ENCODE assay signal across 8 mouse cellular contexts in the genomic region with DNA sequence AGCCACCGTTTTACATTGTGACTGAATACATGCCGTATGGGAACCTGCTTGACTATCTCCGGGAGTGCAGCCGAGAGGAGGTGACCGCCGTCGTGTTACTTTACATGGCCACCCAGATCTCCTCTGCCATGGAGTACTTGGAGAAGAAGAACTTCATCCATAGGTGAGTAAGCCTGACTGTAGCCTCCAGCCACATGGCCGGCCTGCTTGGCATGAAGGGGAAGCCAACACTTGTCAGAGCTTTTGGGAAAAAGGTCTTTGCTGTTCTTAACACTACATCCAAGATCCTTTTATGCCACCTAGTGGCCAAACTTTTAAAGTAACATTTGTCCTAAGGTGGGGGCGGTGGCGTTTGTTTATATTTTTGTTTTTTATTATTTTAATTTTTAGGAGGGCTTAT. TPM values are rescaled to one million over a fixed set of nuclear protein-coding genes. Genes with fewer than 3 reads are reported as not detected.
DNase-seq lines count a peak whose midpoint lies in the region; ATAC-seq lines count a peak whose summit lies in the region.

No protein-coding gene starts in this region.

- peak; percentile 48 to 61 for DNase-seq in left cerebral cortex, postnatal 14 days (ENCODE audit: low spot score in 2 of 2)
- DNase-seq in left cerebral cortex, adult 8-10 months (ENCODE audit: low spot score in 2 of 2) = no peak
- peak; percentile 29 for DNase-seq in Muller cell, postnatal 12 days (ENCODE audit: inconsistent ontology term)
- peak; percentile 67 for DNase-seq in embryo, embryonic 10 days (ENCODE audit: low spot score)
- DNase-seq in kidney, adult 8-10 months = peak; percentile 21 to 30
- no peak for DNase-seq in right cerebral cortex, adult 18-20 months

- ATAC-seq in monocyte, adult 5-6 weeks (replicated peaks; ENCODE audit: insufficient number of reproducible peaks, low FRiP score, low TSS enrichment, poor library complexity, severe bottlenecking) = peak; percentile 48; the same call in 1 of the 2 replicates
- no peak for ATAC-seq in erythroid progenitor cell, adult 5-6 weeks (replicated peaks; ENCODE audit: low FRiP score, poor library complexity, severe bottlenecking)

- intact Hi-C loops in left cerebral cortex, postnatal 14 days (cut with DNase I) = loop anchor here (5.0 to 10.0 kb wide), 2 partner anchors 76 to 218 kb away; a partner anchor contains a TSS

RNA-seq across cellular contexts. Expression of a gene that starts 41.1 kb away (rescaled TPM):
- total RNA-seq in left cerebral cortex, postnatal 14 days (2021) = 1 to 10 TPM; 4.2 to 6.8 TPM
- 1 to 10 TPM; 5.8 to 8.1 (median 7.8) TPM for total RNA-seq in left cerebral cortex, adult 8-10 months (2022)
- total RNA-seq in monocyte, adult 5-6 weeks (2017) = 10.6 to 22.7 TPM (median 17.1 TPM) in 3 replicates
- total RNA-seq in erythroid progenitor cell, adult 5-6 weeks (2015; ENCODE audit: low replicate concordance) = 3.2 and 5.4 TPM in 2 replicates
- 4.1 and 10.4 TPM in 2 replicates for total RNA-seq in erythroid progenitor cell, adult 5-6 weeks (2017; ENCODE audit: low replicate concordance)

Comparison
In these comparisons a context has a peak if more than half of its experiments do, and no peak if none do; other contexts are left out.
1. DNase-seq: peak in left cerebral cortex, postnatal 14 days (2 of 2), Muller cell, postnatal 12 days (single experiment), embryo, embryonic 10 days (single experiment) and kidney, adult 8-10 months (2 of 2); none in left cerebral cortex, adult 8-10 months (0 of 2) and right cerebral cortex, adult 18-20 months (single experiment).